Mouse (Mus musculus) myocyte (in vitro differentiated cells): ENCODE data around the gene Tnks2. TPM values are rescaled to one million over a fixed set of nuclear protein-coding genes. Genes with fewer than 3 reads are reported as not detected.
"Not testable (repeated sequence)": the region's sequence is repeated elsewhere in the genome, so short reads cannot be mapped to it uniquely, and the experiment has no call there.

ENCODE experiments used
- H3K27me3 ChIP-seq: one replicate; pipeline ENCODE4 v1.6.1; 2011; ENCODE audit not compliant: control insufficient read depth, insufficient read depth, insufficient read length
- H3K36me3 ChIP-seq: one replicate; pipeline ENCODE4 v1.6.1; 2011; ENCODE audit not compliant: control insufficient read depth, insufficient read depth
- H3K4me2 ChIP-seq: one replicate; pipeline ENCODE4 v1.6.1; 2011; ENCODE audit warnings: low read depth, control low read depth
- H3K4me3 ChIP-seq: one replicate; pipeline ENCODE4 v1.5.1; 2011; ENCODE audit warnings: mild to moderate bottlenecking, control low read depth, moderate library complexity
- H3K79me2 ChIP-seq: one replicate; pipeline ENCODE4 v1.6.1; 2011; ENCODE audit not compliant: control insufficient read depth, insufficient read depth
- H3ac ChIP-seq: one replicate; pipeline ENCODE4 v1.6.1; 2011; ENCODE audit not compliant: control insufficient read depth, insufficient read length
- CEBPB ChIP-seq: IDR thresholded peaks from 2 replicates; pipeline ENCODE4 v1.6.1; 2011; ENCODE audit warnings: mild to moderate bottlenecking, moderate library complexity; ENCODE audit not compliant: poor library complexity, insufficient read depth, severe bottlenecking
- E2F4 ChIP-seq: IDR thresholded peaks from one replicate; pipeline ENCODE4 v1.6.1; 2011; ENCODE audit warnings: mild to moderate bottlenecking, control low read depth, moderate library complexity; ENCODE audit not compliant: insufficient read depth
- MAX ChIP-seq: IDR thresholded peaks from one replicate; pipeline ENCODE4 v1.6.1; 2011; ENCODE audit warnings: low read depth, mild to moderate bottlenecking, control low read depth
- MYOD1 ChIP-seq, 3 experiments: IDR thresholded peaks; one replicate each; pipeline ENCODE4 v1.6.1; 2011; ENCODE audit warnings: control low read depth in 2 of 3, low read depth in 2 of 3, mild to moderate bottlenecking in 2 of 3, moderate library complexity in 1 of 3; ENCODE audit not compliant: insufficient read length in 2 of 3, control insufficient read depth in 1 of 3
- MYOG ChIP-seq, 3 experiments: IDR thresholded peaks; one replicate each; pipeline ENCODE4 v1.6.1; 2011; ENCODE audit warnings: control low read depth in 2 of 3, low read depth in 2 of 3, mild to moderate bottlenecking in 2 of 3; ENCODE audit not compliant: insufficient read length in 2 of 3, control insufficient read depth in 1 of 3, insufficient read depth in 1 of 3
- POLR2A ChIP-seq: IDR thresholded peaks from one replicate; pipeline ENCODE4 v1.6.1; 2011; ENCODE audit warnings: low read depth, mild to moderate bottlenecking, control low read depth, moderate library complexity; ENCODE audit not compliant: insufficient read length
- POLR2AphosphoS2 ChIP-seq: IDR thresholded peaks from one replicate; pipeline ENCODE4 v1.6.1; 2011; ENCODE audit warnings: low read depth, control low read depth; ENCODE audit not compliant: insufficient read length
- REST ChIP-seq: IDR thresholded peaks from one replicate; pipeline ENCODE4 v1.6.1; 2011; ENCODE audit warnings: mild to moderate bottlenecking, control low read depth, moderate library complexity; ENCODE audit not compliant: insufficient read depth, insufficient read length
- SRF ChIP-seq: IDR thresholded peaks from one replicate; pipeline ENCODE4 v1.6.1; 2011; ENCODE audit warnings: low read depth; ENCODE audit not compliant: control insufficient read depth, insufficient read length
- TCF12 ChIP-seq: IDR thresholded peaks from one replicate; pipeline ENCODE4 v1.6.1; 2011; ENCODE audit warnings: mild to moderate bottlenecking, control low read depth; ENCODE audit not compliant: poor library complexity, insufficient read depth, severe bottlenecking
- TCF3 ChIP-seq: IDR thresholded peaks from one replicate; pipeline ENCODE4 v1.6.1; 2011; ENCODE audit warnings: low read depth, control low read depth; ENCODE audit not compliant: insufficient read length
- USF1 ChIP-seq: IDR thresholded peaks from one replicate; pipeline ENCODE4 v1.6.1; 2011; ENCODE audit warnings: low read depth, mild to moderate bottlenecking, control low read depth, moderate library complexity
- polyA plus RNA-seq: library from polyadenylated mRNA; unstranded; fragments of >200 nt; fragmentation: generic; extraction: Trizol; gene quantifications from one replicate; pipeline ENCODE4 v1.2.1, GENCODE M21; 2012; ENCODE audit warnings: missing spikeins

Gene Tnks2
- polyA plus RNA-seq, 1 experiment, result 22.3 TPM

DNA sequence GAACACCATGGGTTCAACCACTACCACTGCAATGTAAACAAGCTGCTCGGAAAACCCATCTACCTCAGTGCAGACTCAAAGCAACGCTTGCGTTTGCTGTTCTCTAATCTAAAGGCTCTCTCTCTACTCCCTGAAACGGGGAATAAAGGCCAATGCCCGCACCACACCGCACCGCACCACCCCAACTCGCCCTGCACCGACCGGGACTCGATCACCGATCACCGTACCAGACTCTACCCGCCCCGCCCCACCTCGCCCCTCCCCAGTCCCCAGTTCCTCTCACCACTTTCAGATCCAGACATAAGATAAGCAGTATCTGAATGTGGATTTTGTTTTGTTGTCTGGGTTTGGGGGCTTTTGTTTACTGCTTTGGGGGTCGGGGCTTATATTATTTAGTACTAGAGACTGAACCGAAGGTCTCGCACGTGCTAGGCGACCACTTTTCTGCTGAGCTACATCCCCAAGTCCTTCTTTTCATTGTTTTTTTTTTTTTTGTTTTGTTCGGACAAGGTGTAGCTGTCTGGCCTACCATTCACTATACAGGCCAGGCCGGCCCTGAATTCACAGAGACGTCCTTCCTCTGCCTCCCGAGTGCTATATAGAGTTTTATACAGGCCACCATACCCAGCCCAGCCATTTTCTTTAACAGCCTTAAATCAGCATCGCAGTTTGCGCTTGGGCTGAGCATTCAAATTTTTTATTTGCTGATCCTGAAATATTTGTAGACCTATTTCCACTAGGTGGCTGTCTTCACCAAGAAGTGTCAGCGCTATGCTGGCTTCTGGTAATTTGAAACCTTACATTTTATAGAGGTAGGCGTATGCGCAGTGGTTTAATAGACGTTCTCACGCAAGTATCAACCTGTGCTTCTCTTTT lies 18.4 kb upstream of the Tnks2 start:
- no peak for TF ChIP-seq REST
- Histone ChIP-seq H3K79me2 (no peaks in the 10 kb centered on the region), H3ac (no peak overlapping the region), H3K4me2 (peak overlapping the region; percentile 50), H3K27me3 (no peaks in the 10 kb centered on the region), H3K4me3 (no peak overlapping the region), H3K36me3 (no peaks in the 10 kb centered on the region)

DNA sequence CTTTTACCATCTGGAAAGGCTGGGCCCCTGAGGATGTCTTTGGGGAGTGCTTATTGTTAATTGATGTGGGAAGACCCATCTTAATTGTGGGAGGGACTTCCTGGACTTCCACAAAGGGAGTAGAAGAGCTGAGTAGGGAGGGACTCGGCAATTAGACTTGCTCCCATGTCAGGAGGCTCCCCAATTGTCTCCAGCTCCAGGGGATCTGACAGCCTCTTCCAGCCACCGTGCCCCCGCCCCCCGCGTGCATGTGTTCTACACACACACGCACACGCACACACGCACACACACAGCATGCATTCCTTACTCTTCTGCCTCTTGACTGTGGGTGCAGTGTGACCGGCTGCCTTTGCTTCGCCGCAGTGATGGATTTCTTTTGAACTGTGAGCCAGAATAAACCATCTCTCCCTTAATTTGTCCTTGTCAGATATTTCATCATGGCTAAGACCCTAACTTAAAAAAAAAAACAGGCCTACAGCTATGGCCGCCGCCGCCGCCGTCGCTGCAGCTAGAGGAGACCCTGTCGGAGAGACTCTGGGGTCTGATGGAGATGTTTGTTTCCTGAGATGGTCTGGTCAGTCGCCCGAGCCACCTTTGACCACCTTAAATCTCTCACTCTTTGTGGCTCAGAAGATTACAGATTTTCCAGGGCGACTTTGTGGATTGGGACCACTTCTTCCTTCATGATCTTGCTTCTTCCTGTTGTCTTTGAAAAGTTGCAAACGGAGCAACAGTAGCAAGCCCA lies 15.7 kb upstream of the Tnks2 start:
- H3ac ChIP-seq, result no peak overlapping the region
- H3K36me3 ChIP-seq, result no peaks in the 10 kb centered on the region
- H3K4me3 ChIP-seq, result no peak overlapping the region
- no peaks in the 10 kb centered on the region for H3K79me2 ChIP-seq
- H3K27me3 ChIP-seq, result no peaks in the 10 kb centered on the region
- TF ChIP-seq TCF3 (no peak), REST (no peak), POLR2AphosphoS2 (no peak), SRF (no peak), CEBPB (no peak), MYOG (IDR thresholded peaks at IDR 0.05; ENCODE audit: control insufficient read depth in 1 of 3, insufficient read depth in 1 of 3, insufficient read length in 2 of 3, low read depth in 2 of 3) (no peak), USF1 (no peak), MAX (no peak), E2F4 (no peak), TCF12 (no peak), MYOD1 (IDR thresholded peaks at IDR 0.05; ENCODE audit: control insufficient read depth in 1 of 3, insufficient read length in 2 of 3, low read depth in 2 of 3) (no peak), POLR2A (no peak)
- no peak overlapping the region for H3K4me2 ChIP-seq

DNA sequence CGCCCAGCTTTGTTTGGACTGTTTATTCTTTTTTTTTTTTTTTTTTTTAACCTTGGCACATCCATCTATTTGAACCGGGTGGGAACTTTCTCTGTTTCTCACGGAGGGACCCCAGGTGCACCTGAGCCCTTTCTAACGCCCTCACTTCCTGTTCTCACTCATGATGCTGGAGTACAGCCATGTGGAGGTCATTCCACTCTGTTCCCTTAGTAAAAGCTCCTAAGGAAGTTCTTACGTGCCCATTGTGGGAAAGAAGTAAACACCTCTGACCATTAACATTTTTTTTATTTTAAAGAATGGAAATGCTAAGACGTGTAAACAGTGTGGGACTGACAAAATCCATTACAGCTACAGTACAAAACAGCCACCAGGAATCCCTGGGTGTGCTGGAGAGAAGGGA lies 14.8 kb upstream of the Tnks2 start:
- Histone ChIP-seq H3K4me3 (no peak overlapping the region), H3K4me2 (no peak overlapping the region), H3K79me2 (no peaks in the 10 kb centered on the region), H3K27me3 (no peaks in the 10 kb centered on the region), H3ac (no peak overlapping the region), H3K36me3 (no peaks in the 10 kb centered on the region)
- TF ChIP-seq MAX, result no peak
- TF ChIP-seq REST, result no peak
- no peak for TF ChIP-seq E2F4
- TF ChIP-seq TCF12, result no peak
- no peak for TF ChIP-seq TCF3
- no peak for TF ChIP-seq POLR2A
- no peak for TF ChIP-seq POLR2AphosphoS2
- no peak for TF ChIP-seq MYOD1 (IDR thresholded peaks at IDR 0.05; ENCODE audit: control insufficient read depth in 1 of 3, insufficient read length in 2 of 3, low read depth in 2 of 3)
- no peak for TF ChIP-seq CEBPB
- no peak for TF ChIP-seq SRF
- no peak for TF ChIP-seq USF1
- TF ChIP-seq MYOG (IDR thresholded peaks at IDR 0.05; ENCODE audit: control insufficient read depth in 1 of 3, insufficient read depth in 1 of 3, insufficient read length in 2 of 3, low read depth in 2 of 3), result no peak

DNA sequence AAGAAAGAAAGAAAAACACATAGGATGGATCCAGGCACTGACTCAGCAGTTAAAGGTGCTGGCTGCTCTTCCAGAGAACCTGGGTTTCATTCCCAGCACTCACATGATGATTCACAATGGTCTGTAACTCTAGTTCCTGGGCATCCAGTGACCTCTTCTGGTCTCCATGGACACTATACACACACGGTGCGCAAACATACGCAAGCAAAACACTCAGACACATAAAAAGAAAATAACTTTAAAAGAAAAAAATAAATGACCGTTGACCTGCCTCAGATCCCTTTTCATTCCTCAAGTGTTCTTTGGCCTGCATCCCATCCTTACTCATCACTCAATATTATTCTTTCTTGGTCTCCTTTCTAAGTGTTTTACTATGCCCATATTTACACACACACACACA lies 13.6 kb upstream of the Tnks2 start:
- Histone ChIP-seq H3K4me2 (no peak overlapping the region), H3K79me2 (no peaks in the 10 kb centered on the region), H3K36me3 (no peaks in the 10 kb centered on the region), H3ac (no peak overlapping the region), H3K4me3 (no peak overlapping the region), H3K27me3 (no peaks in the 10 kb centered on the region)
- no peak for TF ChIP-seq MYOG (IDR thresholded peaks at IDR 0.05; ENCODE audit: control insufficient read depth in 1 of 3, insufficient read depth in 1 of 3, insufficient read length in 2 of 3, low read depth in 2 of 3)
- TF ChIP-seq REST, result no peak
- no peak for TF ChIP-seq E2F4
- no peak for TF ChIP-seq MAX
- no peak for TF ChIP-seq SRF
- TF ChIP-seq CEBPB, result no peak

DNA sequence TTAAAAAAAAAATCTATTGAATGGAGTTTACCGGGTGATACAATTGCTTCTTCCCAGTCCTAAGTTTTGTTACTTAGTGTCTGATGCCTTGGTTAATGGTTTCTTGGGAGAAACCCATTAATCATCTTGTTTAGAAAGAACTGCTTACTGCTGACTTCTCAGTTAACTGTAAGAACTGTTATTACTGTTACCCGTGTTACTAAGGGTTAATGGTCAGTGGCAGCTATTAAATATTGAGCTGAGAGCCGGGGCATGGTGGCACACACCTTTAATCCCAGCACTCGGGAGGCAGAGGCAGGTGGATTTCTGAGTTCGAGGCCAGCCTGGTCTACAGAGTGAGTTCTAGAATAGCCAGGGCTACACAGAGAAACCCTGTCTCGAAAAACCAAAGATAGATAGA lies 12.7 kb upstream of the Tnks2 start:
- H3K4me3 ChIP-seq, H3K36me3 ChIP-seq, H3K79me2 ChIP-seq, H3K4me2 ChIP-seq, H3ac ChIP-seq, H3K27me3 ChIP-seq: not testable (repeated sequence)
